Mouse (Mus musculus) urinary bladder, adult 18-20 months (tissue): ENCODE data around the gene Uba3.
A peak's percentile ranks its signal among the peaks of the same experiment; 100 is the strongest.

Source experiments
- DNase-seq, 2 experiments: peaks; one replicate each; pipeline ENCODE4 v3.0.0; 2022; ENCODE audit warnings: low spot score in 2 of 2, mixed read lengths in 2 of 2

Uba3 gene

DNA sequence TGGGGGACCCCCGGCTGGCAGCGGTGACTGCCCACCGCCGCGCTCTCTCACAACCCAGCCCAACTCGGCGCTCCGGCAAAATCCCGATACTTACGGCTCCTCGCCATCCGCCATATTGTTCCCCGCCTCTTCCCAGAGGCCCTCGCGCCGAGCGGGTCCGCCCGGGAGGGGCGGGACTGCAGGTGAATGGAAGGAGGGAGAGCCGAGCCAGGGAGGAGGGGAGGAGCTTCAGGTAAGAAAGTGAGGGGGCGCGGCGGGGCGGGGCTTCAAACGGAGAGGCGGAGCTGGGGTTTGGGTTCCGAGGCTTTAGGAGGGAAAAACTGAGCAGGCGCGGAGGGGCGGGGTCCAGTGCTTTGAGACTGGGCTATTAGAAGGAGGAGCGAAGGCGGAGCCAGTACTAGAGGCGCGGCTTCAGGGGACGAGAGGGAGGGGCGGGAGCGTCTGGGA lies at the start of gene Uba3:
TSS of gene Uba3 (minus strand) at position 209 of the 447 bp plus-strand sequence.
- peak; percentile 99 to 100 for DNase-seq

DNA sequence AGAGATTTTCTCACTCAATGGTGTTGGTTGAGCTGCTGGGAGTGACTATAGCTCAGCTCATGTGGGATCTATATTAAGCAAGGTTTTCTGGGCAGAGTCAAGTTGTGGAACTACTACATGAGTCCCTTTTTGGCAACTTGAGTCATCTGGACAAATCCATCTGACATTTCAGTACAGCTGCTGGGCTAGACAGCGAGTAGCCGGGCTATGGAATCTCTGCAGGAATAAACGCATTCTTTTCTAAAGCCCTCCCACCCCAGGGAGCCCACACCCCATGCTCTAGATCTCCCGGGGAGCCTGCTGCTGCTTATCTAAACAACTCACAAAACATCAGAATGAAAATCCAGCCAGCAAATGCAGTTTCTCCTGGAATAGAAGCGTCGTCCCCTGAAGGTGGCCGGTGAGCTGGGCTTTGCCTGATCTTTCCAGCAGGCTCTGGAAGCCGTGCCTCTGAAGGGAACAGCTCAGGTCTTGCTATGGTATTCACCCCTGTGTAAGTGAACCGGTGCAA lies 47.3 kb upstream of the Uba3 start, which contains the start of gene Lmod3:
TSS of gene Lmod3 (minus strand) at position 49 of the 511 bp plus-strand sequence.
- no peak for DNase-seq

DNA sequence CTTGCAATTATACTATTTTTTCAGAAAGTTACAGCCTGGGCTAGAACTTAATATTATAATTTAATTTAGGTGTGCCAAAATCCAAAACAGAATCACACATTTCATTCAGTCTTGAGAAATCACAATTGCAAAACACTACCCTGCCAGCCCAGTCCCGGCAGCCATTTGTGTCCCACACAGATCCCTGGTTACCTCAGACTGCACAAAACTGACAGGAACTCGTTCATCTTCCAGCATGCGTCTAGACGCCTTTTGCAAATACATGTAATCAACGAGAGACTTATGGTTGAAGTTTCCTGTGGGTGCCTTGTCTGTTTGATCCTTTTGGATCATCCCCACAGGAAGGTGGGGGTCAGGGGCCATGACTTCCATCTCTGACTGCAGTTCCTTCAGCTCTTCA lies 46.6 kb upstream of the Uba3 start:
- DNase-seq = no peak

DNA sequence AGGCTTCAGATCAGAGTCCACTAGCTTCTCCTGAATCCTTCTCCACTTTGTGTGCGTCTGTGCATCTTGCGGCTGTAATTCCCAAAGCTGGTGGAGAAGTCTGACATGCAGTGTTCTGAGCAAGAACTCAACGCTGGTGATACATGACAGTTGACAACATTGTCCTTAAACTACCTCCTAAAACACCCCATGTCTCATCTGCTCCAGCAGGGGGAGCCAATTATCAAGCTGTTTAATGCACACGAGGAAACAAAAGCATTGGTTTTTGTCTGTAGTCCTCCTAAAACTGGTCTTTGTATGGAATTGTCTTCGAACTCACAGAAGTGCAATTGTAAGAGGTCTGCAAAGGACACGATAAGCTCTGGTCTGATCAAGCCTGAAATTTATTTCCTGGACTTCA lies 45.5 kb upstream of the Uba3 start:
- peak; percentile 16 to 30 for DNase-seq

DNA sequence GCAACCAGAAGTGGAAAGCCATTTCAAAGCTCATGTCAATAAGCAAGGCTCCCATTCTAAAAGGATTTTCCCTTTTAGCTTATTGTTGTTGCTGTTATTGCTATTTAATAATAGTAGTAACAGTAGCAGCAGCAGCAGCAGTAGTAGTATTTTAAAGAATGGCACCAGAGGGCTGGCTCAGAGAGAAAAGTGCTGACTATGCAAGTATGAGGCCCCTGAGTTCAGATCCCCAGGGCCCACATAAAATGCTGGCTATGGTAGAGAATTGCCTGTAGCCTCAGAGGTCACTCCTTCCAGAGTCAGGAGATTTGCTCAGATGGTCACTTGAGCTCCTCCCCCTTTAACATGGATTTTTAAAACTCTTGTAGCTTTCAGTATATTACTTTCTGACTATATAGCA lies 39.8 kb upstream of the Uba3 start:
- DNase-seq = no peak

DNA sequence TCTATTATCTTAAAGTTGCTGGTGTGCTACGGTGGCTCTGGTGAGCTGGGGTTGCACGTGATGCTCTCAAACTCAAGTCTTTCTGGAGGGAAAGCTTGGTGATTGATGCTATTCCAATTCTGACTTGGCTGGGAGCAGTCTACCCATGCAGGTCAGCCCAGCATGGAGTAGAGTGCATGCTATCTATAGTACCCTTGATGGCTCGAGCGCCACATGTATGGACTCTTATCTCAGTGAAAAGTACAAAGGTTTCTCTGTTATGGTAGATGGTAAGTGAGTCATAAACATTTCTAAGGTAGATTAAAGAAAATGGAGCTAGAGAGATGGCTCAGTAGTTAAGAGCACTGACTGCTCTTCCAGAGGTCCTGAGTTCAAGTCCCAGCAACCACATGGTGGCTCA lies 37.1 kb upstream of the Uba3 start:
- DNase-seq = no peak

DNA sequence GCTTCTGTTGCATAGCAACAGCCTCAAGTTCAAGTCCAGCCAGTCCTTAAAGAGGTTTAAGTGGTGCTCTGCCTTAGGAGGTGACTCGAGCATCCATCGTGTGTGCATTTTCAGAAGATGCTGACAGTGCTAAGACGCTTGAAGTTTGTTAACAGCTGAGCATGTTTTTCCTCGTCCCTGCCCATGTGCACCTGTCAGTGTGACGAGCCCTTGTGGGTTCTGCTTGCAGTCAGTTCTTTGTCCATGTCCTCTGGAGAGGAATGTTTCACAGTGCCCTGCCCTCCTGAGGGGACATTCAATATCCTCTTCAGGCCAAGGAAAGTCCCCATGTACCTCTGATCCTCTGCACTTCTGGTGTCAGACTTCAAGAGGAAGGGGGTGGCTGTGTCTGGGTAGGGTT lies 34.6 kb upstream of the Uba3 start:
- DNase-seq = no peak

DNA sequence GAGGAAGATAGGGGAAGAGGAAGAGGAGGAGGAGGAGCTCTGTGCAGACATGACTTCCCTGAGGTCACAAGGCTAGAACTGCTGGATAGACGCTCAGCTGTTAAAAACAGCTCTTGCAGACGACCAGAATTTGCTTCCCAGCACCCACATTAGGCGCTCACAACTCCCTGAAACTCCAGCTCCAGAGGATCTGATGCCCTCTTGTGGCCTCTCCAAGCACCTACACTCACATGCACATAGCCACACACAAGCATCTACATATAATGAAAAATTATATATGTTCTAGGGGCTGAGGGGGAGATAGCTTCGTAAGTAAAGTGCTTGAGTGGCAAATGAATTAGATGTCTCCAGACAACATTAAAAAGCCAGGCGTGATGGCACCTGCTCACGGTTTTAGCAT lies 33.9 kb upstream of the Uba3 start:
- no peak for DNase-seq

DNA sequence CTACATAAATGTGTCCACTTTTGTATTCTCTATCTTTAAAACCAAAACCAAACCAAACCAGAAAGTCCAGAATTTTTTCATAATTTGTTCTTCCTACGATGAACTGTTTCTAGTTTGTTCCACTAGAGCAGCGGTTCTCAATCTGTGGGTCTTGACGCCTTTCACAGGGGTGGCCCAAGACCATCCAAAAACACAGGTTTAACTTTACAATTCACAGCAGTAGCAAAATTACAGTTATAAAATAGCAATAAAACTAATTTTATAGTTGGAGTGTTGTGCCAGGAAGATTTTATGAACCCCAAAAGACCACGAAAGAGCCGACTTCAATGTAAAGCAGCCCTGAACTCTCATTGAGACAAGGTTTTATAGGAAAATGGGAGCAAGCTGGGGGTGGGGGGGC lies 30.6 kb upstream of the Uba3 start:
- no peak for DNase-seq

DNA sequence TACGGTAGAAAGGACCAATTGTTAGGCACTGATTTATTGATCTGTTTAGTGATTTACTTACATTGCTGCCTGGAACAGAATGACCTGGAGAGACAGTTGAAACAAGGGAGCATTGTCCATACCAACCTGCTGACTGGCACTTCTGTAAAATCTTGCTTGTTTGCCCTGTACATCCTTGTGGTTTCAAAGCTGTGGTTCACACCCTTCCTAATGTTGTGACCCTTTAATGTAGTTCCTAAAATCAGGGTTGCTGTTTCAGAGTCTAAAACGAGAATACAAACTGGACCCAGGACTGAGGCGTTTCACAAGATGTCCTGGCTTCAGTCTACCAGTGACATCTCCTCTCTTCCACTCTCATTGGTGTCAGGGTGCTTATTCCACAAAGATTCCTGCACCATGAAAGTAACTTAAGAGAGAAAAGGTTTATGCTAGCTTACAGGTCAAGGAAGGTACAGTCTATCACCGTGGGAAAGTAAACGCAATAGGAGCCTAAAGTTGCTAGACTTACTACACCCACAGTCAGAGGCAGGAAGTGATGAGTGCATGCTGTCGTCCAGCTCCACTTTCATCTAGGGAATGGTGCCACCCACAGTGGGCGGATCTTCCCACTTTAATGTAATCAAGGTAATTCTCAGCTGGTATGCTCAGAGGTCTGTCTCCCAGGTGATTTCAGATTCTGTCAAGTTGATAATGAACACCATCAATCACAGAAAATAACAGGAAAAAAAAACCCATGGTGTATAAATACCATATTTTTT lies 29.6 kb upstream of the Uba3 start:
- no peak for DNase-seq

DNA sequence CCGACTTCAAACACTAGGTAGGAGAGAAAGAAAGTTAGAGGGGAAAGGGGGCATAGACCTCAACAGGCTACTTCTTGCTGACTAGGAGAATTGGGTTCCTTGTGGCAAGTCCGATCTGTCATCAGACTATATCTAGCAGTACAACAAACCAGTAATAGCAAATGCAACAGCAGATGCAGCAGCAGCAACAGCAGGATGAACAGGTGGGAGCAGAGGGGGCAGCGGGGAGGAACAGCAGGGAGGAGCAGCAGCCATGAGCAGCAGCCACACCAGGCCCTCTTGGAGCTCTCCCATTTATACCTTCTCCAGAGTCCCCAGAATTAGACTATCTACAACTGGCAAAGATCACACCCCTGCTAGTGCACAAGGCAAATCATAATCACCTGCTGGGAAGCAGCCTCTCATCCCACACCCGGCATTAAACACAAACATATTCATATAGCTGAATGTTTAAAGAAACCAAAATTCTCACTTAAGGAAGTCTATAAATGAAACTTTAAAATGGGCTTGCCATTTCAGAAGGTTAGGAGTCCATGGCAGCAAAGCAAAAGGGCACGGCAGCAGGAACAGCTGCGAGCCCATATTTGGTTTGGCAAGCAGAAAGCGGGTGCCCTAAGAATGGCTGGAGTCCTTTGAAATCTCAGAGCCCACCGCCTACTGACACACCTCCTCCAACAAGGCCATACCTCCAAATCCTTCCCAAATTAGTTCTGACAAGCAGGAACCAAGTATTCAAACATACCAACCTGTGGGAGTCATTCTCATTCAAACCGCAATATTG lies 21.8 kb upstream of the Uba3 start:
- DNase-seq = no peak

DNA sequence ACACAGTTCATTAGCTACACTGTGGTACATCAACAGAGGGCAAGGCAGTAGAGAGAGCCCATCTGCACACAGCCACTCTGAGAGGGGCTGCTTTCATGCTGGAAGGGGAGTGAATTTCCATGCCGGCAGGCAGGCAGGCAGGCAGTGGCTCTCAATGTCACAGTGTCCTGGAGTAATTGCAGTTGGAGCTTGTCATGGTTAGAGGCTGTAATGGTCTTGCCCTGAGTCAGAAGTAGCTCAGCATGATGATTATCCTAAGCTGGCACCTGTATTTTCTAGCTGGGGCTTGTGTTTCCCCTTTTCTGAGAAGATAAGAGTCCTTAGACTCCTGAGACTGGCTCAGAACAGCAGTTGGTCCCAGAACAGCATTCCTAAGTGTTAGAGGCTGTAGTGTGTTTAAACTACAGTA lies 20.6 kb upstream of the Uba3 start:
- DNase-seq = no peak

DNA sequence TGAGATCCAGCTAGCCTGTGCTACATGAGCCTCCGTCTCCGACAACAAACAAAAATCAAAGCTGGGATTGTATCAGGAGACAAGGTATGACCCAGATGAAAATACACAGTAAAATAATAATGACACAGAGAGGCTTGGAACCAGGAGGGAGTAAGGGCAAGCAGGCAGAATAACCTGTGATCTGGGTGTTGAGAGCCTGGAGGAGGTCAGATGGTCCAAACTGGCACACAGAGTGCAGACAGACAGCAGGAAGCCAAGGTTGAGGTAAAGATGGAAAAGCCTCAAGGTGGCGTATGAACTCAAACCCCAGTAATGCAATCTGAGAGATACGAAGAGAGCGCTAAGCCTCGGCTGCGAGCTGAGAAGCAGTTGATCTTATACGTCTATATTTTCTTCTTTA lies 19.1 kb upstream of the Uba3 start:
- no peak for DNase-seq

DNA sequence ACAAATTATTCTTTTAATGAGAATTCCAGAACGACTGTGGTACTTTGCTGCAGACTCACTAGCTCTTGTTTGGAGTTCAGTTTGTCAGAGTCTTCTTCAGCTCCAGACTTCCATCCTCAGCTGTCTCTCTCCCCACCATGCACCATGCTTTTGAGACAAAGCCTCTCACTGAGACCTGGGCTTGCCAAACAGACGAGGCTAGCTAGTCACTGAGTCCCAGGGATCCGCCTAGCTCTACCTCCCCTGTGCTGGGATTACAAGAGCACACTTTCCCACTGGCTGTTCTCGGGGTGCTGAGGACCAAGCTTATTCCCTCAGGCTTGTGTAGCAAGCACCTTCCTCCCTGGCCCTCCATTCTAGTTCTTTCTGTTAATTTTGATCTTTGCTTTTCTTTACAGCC lies 18.1 kb upstream of the Uba3 start:
- no peak for DNase-seq

DNA sequence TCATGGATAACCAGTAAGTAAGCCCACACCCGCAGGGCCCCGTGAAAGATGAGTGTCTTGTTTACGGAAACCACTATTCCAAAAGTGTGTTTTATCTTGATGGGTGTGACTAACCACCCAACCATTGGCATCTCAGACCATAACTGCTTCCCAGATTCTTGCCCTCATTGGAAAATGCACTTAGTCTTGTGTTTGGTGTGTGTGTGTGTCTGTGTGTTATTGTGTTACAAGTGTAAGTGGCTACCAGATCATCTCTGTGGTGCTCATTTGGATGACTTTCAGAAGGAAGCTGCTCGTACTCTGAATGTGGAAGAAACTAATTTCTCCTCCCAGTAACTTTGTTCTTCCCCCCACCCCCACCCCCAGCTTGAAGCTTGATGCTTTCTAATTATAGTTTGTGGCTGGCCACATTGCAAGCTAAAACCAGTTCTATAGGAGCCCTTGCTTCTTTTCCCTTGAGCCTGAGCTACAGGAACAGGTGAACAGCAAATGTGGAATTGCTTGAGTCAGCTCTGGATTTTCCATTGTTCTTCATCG lies 17.6 kb upstream of the Uba3 start:
- no peak for DNase-seq

DNA sequence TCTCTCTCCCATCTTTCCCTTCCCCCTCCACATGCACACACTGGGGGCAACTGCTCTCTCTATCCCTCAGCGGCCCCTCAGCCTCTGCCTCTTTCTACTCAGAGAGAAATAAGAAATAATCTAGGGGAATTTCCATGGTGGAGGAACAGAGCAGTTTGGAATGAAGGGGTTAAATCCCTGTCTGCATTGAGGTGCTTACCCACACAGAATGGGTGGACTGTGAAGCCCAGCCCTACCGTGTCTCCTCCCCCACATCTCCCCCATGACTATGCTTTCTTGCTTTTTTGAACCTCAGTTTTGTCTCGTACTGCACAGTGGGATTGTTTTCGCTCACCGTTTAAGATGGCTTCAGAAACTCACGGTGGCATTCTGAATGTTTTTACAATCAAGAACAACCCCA lies 16.9 kb upstream of the Uba3 start:
- DNase-seq = no peak

DNA sequence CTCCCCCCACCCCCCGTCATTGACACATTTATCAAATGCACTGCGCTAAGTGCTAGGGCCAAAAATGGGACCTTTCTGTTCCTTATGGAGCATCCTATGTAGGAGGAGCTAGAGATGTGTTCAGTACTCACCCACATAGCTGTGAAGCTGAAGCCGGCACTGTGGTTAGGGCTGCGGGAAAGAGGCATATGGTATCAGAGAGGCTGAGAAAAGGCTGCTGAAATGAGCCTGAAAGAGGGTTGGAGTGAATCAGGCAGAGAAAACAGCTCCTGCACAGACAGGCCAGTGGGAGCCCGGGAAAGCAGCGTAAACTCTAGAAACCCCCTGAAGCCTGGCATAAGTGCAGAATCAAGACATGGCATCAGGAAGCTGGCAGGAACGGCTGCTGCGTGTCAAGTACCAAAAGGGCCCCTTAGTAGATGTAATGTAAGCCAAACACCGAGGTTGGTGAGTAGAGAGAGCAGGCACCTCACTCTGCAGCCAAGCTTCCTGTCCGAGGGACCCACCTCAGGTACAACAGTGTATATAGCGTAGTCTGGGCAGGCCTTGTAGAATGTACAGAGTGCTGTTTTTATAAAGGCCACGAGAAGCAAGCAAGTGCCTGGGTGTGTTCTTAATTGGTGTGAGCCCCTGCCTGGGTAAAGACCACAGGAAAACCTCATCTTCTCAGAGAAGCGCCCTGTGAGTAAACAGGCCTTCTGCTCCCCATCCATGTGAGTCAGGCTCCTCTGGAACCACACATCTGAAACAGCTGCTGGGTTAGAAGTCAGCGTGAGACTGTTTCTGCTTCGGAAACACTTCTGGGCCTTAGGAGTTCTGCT lies 16.0 kb upstream of the Uba3 start:
- no peak for DNase-seq

DNA sequence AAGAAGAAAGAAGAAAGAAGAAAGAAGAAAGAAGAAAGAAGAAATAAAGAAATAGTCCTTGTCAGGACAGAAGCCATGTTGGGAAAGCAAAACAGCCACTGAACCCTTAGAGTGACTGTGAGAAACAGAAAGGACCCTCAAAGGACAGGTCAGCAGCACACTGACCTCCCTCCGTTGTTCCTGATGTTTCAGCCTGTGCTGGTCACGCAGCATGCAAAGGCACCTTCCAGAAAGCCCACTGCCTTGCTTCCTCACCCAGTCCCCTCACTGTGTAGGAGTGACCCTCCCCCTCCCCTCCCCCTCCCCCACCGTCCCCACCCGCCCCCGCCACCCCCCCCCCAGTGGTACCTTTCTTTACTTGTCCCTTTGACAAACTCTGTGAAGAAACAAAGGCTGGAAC lies 15.2 kb upstream of the Uba3 start:
- no peak for DNase-seq

DNA sequence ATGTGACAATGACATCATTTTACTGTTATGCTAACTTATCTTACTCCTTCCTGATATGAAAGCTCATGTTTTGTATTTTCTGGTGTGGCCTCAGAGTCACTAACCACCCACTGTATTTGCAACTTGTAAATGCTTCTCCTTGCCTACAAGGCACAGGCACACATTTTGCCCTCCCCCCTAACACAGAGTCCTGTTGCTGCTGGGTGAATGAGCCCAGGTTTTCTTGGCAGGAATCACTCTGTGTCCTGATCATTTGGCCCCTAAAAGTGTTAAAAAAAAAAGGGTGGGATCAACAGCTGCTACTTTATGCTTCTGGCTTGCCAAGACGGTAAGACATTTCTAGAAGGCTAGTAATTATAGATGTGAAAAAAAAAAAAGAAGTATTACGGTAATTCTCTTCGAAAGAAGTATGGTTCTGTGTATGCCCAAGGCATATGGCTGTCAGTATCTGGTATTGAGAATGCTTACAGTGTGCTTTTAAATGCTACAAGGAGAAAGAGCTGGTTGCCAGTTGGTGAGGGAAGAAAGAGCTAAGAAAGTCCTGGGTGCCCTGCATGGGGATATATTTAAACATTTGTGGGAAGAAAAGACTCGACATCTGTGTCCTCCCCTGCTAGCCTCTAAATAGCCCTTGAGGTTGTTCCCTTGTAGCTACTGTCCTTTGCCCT lies 10.8 kb upstream of the Uba3 start:
- DNase-seq = no peak

DNA sequence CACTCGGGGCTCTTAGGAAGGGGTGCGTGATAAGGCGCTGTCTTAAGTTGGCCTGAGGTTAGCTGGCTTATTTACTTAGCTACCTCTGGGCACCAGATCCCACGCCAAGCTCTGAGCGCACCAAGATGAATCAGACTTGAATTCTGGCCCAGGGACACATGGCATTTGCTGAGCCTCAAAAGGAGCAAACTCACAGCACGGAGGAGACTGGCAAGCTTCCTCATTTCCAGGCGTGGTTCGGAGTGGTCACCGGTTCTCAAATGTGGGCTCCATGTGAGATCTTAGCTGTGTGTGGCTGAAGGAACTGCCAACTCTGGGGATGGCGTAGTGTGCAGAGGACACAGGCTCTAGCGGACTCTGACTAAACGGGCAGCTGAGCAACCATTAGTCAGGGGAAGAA lies 6.5 kb upstream of the Uba3 start:
- peak; percentile 34 to 59 for DNase-seq

DNA sequence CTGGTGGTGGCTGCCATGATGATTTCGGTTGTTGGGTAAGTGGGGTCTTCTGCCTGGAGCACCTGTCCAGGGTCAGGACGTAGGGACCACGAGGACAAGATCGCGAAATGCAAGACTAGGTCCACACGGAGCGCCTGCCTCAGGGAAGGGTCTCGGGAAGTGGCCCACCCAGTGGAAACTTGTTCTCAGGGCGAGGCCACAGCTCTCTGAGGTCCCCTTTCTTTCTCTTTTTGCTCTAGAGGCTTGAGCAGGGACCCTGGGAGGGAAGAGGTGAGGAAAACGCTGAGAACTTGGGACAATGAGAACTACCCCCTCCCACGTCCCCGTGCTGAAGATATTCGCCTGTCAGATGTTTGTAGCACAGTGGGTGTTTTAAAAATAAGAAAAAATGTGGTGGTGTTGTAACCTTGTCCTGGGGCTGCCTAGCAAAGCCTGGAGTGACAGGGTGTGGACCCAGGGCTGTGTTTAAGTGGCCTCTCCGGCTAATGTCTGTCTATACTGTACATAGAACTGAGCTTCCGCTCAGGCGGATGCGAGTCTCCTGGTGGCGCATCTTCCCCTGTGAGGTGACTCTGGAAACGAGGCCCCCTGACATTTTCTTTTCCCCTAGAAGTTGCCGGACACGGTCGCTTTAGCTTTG lies 5.6 kb upstream of the Uba3 start:
- no peak for DNase-seq
